Mouse (Mus musculus): ENCODE measurements around the gene Mylk. TPM values are rescaled to one million over a fixed set of nuclear protein-coding genes. Genes with fewer than 3 reads are reported as not detected.

Gene Mylk
- polyA plus RNA-seq, 1 experiment from 2014 or later: 4.3 TPM

DNA sequence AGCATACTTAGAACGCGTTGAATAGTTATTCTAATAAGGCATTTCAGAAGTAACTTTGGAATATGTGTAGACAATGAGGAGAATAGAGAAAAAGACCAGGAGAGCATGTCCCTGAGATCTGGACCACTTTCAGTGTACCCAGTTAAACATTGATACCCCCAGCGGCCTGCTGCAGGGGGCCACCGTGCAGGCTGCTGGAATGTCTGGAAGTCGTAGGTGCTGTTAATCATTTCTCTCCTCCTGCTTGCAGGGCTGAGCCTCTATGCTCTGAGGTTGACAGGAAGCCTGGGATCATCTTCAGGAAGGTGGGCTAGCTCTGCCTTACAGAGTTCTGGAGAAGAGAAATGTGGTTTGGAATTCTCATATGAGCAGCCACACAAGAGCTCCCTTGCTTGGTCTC, 112.6 kb downstream of the Mylk start:
- Histone ChIP-seq H3K9me3 (no peaks in the 10 kb centered on the region), H3K27ac (replicated peaks) (no peak overlapping the region), H3K27me3 (no peaks in the 10 kb centered on the region), H3K4me3 (no peak overlapping the region), H3K4me1 (no peaks in the 10 kb centered on the region), H3K36me3 (no peaks in the 10 kb centered on the region), H3K4me2 (replicated peaks) (no peak overlapping the region), H3K9ac (replicated peaks) (no peak overlapping the region)
- WGBS: 85% methylated on average over 5 of the region's 5 CpGs
- no peak for ATAC-seq (replicated peaks)

DNA sequence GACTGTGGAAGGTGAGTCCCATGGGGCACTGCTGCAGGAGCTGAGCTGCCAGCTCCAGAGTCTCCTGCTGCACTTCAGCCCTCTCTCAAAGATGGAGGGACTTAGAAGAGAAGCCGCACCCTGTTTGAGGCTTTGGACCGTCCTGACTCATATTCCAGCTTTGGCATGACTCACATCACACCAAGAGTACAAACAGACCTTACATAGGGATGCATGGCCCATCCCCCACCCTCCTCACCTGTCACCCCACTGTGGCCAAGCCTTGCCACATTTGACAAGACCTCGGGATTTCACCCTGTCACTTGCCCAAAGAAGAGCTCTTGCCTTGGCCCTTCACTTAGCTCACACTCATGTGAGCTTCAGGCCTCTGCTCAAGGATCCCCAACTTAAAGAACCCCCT, 115.8 kb downstream of the Mylk start:
- no peak overlapping the region for H3K4me3 ChIP-seq
- no peak overlapping the region for H3K9ac ChIP-seq (replicated peaks)
- no peak overlapping the region for H3K27ac ChIP-seq (replicated peaks)
- WGBS: 92% methylated on average over 3 of the region's 3 CpGs
- H3K4me1 ChIP-seq: no peaks in the 10 kb centered on the region
- H3K27me3 ChIP-seq: no peaks in the 10 kb centered on the region
- ATAC-seq (replicated peaks): no peak
- no peak overlapping the region for H3K4me2 ChIP-seq (replicated peaks)
- H3K9me3 ChIP-seq: no peaks in the 10 kb centered on the region
- H3K36me3 ChIP-seq: no peaks in the 10 kb centered on the region

DNA sequence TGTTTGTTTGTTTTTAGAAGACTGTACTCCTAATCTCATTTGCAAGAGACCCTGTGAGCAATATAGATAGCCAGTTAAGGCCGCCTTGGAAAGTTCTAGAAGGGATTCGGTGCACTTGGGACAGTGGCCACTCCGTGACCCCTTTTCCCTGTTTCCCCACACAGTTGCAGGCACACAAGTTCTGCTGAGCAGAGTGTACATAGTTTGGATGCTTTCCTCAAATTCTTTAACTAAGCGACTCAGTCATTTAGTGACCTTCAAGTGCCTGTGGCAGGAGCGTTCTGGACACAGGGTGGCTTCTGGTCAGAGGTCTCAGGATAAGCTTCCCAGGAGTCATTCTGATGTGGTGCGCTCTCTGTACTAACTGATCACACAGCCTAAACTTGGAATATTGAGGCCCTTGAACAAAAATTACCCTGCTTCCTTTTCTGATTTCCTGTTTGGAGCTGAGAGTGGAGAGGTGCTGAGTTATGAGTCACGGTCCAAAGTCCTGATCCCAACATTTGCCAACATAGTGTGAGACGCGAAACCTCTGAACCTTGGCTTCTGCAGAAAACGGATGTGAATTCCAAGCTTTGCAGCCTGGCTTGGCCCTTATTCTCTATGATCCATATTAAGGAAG, 116.8 kb downstream of the Mylk start:
- no peaks in the 10 kb centered on the region for H3K4me1 ChIP-seq
- no peak overlapping the region for H3K4me3 ChIP-seq
- H3K9ac ChIP-seq (replicated peaks): no peak overlapping the region
- no peaks in the 10 kb centered on the region for H3K36me3 ChIP-seq
- no peak overlapping the region for H3K4me2 ChIP-seq (replicated peaks)
- no peak for ATAC-seq (replicated peaks)
- no peaks in the 10 kb centered on the region for H3K27me3 ChIP-seq
- WGBS: 92% methylated on average over 10 of the region's 10 CpGs
- H3K27ac ChIP-seq (replicated peaks): no peak overlapping the region
- no peaks in the 10 kb centered on the region for H3K9me3 ChIP-seq

- Histone ChIP-seq H3K36me3 (no peaks in the 10 kb centered on the region), H3K4me1 (no peaks in the 10 kb centered on the region), H3K27me3 (no peaks in the 10 kb centered on the region), H3K27ac (replicated peaks) (no peak overlapping the region), H3K9ac (replicated peaks) (no peak overlapping the region), H3K9me3 (no peaks in the 10 kb centered on the region), H3K4me3 (no peak overlapping the region), H3K4me2 (replicated peaks) (no peak overlapping the region)
- no peak for ATAC-seq (replicated peaks)
- 89% methylated on average over 4 of the region's 4 CpGs for WGBS
These were observed 120.4 kb downstream of the Mylk start for GRCm38 (mm10) chr16:34865373-34865772.

DNA sequence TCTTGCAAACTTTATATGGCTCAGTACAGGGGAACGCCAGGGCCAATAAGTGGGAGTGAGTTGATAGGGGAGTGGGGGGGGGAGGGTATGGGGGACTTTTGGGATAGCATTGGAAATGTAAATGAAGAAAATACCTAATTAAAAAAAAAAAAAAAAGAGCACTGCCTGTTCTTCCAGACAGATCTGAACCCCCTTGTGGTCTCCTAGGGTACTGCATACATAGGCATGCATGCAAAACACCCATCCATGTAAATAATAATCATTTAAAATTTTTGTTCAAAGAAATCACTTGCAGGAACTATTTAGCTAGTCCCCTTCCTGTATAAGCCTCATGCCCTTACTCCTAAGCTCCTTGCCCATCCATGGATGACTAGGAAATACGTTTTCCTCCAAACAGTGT, 122.2 kb downstream of the Mylk start:
- WGBS: 96% methylated on average over 2 of the region's 2 CpGs
- H3K4me1 ChIP-seq: no peaks in the 10 kb centered on the region
- no peaks in the 10 kb centered on the region for H3K9me3 ChIP-seq
- no peak overlapping the region for H3K27ac ChIP-seq (replicated peaks)
- H3K9ac ChIP-seq (replicated peaks): no peak overlapping the region
- H3K36me3 ChIP-seq: no peaks in the 10 kb centered on the region
- H3K27me3 ChIP-seq: no peaks in the 10 kb centered on the region
- H3K4me2 ChIP-seq (replicated peaks): no peak overlapping the region
- no peak overlapping the region for H3K4me3 ChIP-seq
- no peak for ATAC-seq (replicated peaks)

DNA sequence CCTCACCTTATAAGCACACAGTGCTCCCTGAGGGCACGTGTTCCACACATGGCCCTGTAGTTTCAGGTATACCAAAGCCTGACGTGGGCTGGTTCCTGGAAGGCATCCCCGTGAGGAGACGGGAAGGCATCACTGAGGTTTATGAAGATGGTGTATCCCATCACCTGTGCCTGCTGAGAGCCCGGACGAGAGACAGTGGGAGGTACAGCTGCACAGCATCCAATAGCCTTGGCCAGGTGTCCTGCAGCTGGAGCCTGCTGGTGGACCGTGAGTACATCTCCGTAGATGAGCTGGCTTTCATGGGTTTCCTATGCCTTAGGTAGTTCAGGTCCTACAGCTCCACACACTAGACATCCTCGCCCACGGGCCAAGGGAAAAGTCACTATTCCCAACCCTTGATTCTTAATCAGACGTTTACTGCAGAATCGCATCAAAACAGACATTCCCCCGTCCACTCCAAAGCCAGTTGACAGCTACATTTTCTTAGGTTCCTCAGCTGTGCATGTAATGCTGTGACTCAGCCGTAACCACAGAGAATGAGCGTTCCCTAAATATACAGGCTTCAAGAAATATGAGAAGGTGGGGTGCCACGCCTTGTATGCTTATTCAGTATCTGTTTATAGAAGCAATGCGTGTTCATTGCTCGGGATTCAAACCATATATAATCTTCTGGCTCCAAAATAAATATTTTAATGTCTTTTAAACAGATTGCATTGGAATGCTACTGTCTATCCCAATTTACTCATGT, 135.2 kb downstream of the Mylk start:
- Histone ChIP-seq H3K27me3 (no peaks in the 10 kb centered on the region), H3K9ac (replicated peaks) (no peak overlapping the region), H3K4me2 (replicated peaks) (no peak overlapping the region), H3K27ac (replicated peaks) (no peak overlapping the region), H3K4me3 (no peak overlapping the region), H3K4me1 (no peaks in the 10 kb centered on the region), H3K9me3 (no peaks in the 10 kb centered on the region), H3K36me3 (no peaks in the 10 kb centered on the region)
- WGBS: 88% methylated on average over 18 of the region's 18 CpGs
- ATAC-seq (replicated peaks): no peak

- no peaks in the 10 kb centered on the region for H3K4me1 ChIP-seq
- H3K4me2 ChIP-seq (replicated peaks): no peak overlapping the region
- WGBS: 86% methylated on average over 4 of the region's 4 CpGs
- no peaks in the 10 kb centered on the region for H3K9me3 ChIP-seq
- H3K4me3 ChIP-seq: no peak overlapping the region
- H3K27me3 ChIP-seq: no peaks in the 10 kb centered on the region
- no peak overlapping the region for H3K9ac ChIP-seq (replicated peaks)
- no peak for ATAC-seq (replicated peaks)
- H3K27ac ChIP-seq (replicated peaks): no peak overlapping the region
- H3K36me3 ChIP-seq: no peaks in the 10 kb centered on the region
These were observed 135.8 kb downstream of the Mylk start for GRCm38 (mm10) chr16:34880815-34881214.

GRCm38 (mm10) chr16:34887037-34887436, 142.0 kb downstream of the Mylk start:
- Histone ChIP-seq H3K36me3 (no peaks in the 10 kb centered on the region), H3K27ac (replicated peaks) (no peak overlapping the region), H3K4me1 (no peaks in the 10 kb centered on the region), H3K4me3 (no peak overlapping the region), H3K4me2 (replicated peaks) (no peak overlapping the region), H3K9ac (replicated peaks) (no peak overlapping the region), H3K9me3 (no peaks in the 10 kb centered on the region), H3K27me3 (no peaks in the 10 kb centered on the region)
- WGBS: 91% methylated on average over 1 of the region's 1 CpGs
- ATAC-seq (replicated peaks): no peak

DNA sequence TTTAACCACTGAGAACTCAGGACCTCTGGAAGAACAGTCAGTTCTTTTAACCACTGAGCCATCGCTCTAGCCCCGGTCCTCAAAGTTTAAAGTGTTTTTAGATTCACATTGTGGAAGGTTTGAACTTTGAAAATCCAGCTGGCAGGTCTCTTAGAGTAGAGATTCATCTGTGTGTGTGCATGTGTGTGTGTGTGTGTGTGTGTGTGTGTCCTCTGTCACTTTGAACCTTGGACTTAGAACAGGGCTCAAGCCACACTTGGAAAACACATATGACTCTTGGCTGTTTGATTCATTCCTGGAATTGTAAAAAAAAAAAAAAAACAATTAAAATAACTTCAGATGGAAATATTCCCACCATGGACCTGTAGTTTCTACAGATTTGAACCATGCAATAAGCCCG, 149.0 kb downstream of the Mylk start:
- Histone ChIP-seq H3K36me3 (no peaks in the 10 kb centered on the region), H3K4me1 (peaks cover 8% of the 10 kb centered on the region), H3K4me2 (replicated peaks) (no peak overlapping the region), H3K4me3 (no peak overlapping the region), H3K9ac (replicated peaks) (no peak overlapping the region), H3K27ac (replicated peaks) (no peak overlapping the region), H3K27me3 (no peaks in the 10 kb centered on the region), H3K9me3 (no peaks in the 10 kb centered on the region)
- ATAC-seq (replicated peaks): no peak
- WGBS: 95% methylated on average over 3 of the region's 3 CpGs

DNA sequence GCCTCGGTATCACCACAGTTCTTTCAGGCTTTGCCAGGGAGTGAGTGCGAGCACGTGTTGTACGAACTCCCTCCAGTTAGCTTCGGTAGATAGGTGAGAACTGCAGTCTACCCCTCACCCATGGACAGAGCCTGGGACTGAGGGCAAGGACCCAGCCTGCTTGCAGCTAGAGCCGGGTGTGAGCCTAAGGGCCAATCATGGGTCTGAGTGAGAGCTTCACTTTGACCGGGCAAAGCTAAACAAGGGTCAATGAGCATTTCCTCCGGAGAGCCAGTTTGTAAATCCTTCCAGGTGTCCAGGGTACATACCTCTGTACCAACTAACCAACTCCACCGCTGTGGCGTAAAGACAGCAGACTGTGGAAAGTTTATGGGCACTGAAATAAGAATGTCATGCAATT, 150.9 kb downstream of the Mylk start:
- ATAC-seq (replicated peaks): no peak
- Histone ChIP-seq H3K4me2 (replicated peaks) (no peak overlapping the region), H3K27ac (replicated peaks) (no peak overlapping the region), H3K9me3 (no peaks in the 10 kb centered on the region), H3K9ac (replicated peaks) (no peak overlapping the region), H3K4me1 (peaks cover 23% of the 10 kb centered on the region), H3K27me3 (no peaks in the 10 kb centered on the region), H3K36me3 (no peaks in the 10 kb centered on the region), H3K4me3 (no peak overlapping the region)
- 91% methylated on average over 10 of the region's 10 CpGs for WGBS

- no peak overlapping the region for H3K27ac ChIP-seq (replicated peaks)
- H3K36me3 ChIP-seq: no peaks in the 10 kb centered on the region
- peaks cover 23% of the 10 kb centered on the region for H3K4me1 ChIP-seq
- H3K9me3 ChIP-seq: no peaks in the 10 kb centered on the region
- no peak for ATAC-seq (replicated peaks)
- no peak overlapping the region for H3K4me2 ChIP-seq (replicated peaks)
- H3K27me3 ChIP-seq: no peaks in the 10 kb centered on the region
- H3K4me3 ChIP-seq: no peak overlapping the region
- H3K9ac ChIP-seq (replicated peaks): no peak overlapping the region
- 69% methylated on average over 3 of the region's 3 CpGs for WGBS
These were observed 152.0 kb downstream of the Mylk start for GRCm38 (mm10) chr16:34896996-34897395.

DNA sequence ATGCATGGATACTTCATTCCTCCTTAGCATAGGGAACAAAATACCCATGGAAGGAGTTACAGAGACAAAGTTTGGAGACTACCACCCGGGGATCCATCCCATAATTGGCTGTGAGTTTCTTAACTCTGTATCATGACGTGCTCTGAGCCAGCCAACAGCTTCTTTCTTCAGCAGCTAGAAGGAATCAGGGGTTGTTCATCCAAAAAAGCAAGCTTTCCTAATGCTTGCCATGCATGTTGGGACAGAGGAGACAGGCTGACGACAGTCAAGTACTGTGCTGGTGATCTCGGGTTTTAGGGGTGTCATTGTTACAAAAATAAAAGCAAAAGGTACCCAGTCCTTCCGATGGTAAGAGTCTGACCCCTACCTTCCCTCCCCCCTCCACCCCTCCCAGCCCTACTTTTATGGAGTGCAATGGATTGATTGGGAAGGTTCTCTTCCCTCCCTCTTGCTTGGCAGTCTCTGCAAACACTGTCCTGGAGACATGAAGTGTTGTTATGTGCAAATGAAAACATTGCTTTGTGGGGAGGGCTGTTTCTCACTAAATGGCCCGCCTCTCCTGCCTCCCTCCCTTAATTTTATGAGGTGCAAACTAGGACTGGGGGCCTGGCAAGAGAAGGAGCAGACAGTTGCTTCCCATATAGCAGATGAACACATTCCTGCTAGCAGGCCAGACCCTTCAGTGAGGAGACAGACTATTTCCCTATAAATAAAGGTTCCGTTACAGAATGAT, 153.2 kb downstream of the Mylk start:
- no peaks in the 10 kb centered on the region for H3K9me3 ChIP-seq

More for the DNA sequence above, 153.2 kb downstream of the Mylk start:
- ATAC-seq (replicated peaks): no peak
- Histone ChIP-seq H3K9ac (replicated peaks) (no peak overlapping the region), H3K4me1 (peaks cover 23% of the 10 kb centered on the region), H3K27me3 (no peaks in the 10 kb centered on the region), H3K4me2 (replicated peaks) (no peak overlapping the region), H3K36me3 (no peaks in the 10 kb centered on the region), H3K27ac (replicated peaks) (no peak overlapping the region), H3K4me3 (no peak overlapping the region)
- WGBS: 73% methylated on average over 7 of the region's 7 CpGs
